Mouse (Mus musculus) C2C12 (cell line): ENCODE data around the gene Bcdin3d.

Source experiments
- CTCF ChIP-seq: IDR thresholded peaks from one replicate; pipeline ENCODE4 v1.5.1; 2011; ENCODE audit not compliant: control insufficient read depth, insufficient read depth, insufficient read length
- MYOG ChIP-seq: IDR thresholded peaks from one replicate; pipeline ENCODE4 v1.6.1; 2011; ENCODE audit not compliant: control insufficient read depth, insufficient read length; ENCODE audit errors: extremely low read depth
- USF1 ChIP-seq: IDR thresholded peaks from one replicate; pipeline ENCODE4 v1.6.1; 2011; ENCODE audit warnings: low read depth, mild to moderate bottlenecking, control low read depth, moderate library complexity

GRCm38 (mm10) chr15:99473801-99474575 is 542 bp downstream of the Bcdin3d start:
- TF ChIP-seq USF1 (no peak), CTCF (no peak), MYOG (no peak)
